Mouse (Mus musculus): ENCODE results near the gene D1Ertd622e.

Gene D1Ertd622e

DNA sequence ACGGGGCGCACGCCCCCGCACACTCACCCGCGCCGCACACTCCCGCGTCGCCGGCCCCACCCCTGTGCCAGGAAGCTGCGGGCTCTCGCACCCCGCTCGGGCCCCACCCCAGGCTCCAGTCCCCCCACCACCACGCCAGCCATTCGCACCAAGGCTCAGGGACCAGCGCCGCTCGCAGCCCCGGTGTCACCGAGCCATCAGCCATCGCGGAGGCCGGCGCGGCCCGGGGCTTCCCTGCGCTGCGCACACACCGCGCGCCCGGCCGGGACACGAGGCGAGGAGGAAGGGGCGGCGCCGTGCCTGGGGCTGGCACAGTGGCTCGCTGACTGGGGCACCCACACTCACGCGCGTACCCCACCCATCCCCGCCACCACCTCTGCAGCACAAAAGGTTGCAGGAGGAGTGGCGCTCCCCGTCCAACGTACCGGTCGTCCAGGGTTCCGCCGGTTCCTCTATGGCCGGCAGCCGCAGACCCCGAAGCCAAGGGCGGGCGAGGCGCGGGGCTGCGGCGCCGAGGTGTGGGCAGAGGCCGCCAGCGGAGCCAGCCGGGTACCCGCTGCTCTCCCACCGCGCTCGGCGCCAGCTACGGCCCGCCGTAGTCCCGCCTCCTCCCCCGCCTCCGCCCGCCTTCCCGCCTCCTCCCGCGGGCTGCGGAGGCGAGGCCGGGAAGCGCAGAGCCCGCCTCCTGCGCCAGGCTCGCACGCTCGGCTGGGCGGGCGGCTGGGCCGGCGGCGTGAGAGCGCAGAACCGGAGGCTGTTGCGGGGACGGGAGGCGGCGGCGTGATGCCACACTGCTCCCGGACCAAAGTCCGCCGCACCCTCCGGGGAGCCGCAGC, at the start of gene D1Ertd622e:
Gene D1Ertd622e, minus strand, starts transcription at position 669 of the 836 bp plus-strand sequence.
- DNase-seq (ENCODE audit: low read depth in 1 of 2, low spot score in 2 of 2) = peak in 1 of 2 experiments; percentile 62

DNA sequence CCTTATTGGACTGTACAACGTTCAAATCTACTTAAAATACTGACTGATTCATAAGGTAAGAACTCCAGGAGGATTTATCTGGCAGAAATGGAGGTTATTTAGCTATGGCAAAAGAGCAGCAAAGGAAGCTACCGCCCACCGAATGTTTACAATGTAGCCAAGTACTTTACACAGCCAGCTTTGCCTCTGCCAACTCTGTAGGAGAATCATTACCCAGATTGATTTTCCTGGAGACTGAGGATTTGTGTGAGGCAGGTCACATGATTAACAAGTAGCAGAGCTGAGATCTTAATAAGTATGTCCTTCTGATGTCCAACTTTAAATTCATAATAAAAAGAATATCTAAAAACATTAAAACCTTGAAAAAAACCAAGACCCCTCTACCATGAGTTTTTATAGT, 48.6 kb upstream of the D1Ertd622e start:
- no peak for DNase-seq (ENCODE audit: low read depth in 1 of 2, low spot score in 2 of 2)

DNA sequence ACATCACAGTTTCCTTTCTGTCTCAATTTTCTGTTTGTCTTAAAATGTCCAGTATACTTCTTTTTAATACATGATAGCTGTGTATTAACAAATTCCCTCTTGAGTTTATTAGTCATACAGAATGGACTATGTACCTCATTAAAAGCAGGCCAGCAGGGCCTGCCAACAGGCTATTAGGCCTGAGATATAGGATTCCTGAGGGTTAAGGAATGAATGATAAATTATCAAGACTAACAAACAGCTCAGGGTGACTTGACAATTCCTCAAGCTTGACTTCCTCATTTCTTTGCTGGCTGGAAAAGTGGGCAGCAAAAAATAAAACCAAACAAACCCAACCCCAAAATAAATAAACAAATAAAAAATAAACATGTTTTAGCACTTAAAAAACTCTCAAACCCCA, 43.5 kb upstream of the D1Ertd622e start:
- DNase-seq (ENCODE audit: low read depth in 1 of 2, low spot score in 2 of 2) = no peak

DNA sequence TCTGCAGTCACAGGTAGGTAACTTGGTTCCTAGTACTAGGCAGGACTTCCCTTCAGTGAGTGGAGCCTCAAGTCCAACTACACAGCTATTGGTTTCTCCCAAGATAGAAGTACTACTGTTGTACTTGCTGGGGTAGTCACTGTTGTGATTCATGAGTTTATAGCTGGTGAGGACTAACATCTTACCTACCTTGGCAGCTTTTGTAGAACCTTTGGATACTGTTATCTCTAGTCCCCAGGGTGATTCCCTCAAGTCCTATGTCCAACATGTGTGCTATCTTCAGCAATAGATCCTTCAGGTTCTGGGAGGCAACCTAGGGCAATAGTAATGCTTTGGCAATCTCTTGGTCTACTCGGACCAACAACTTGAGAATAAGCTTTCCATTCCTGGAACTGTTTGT, 42.8 kb upstream of the D1Ertd622e start:
- DNase-seq (ENCODE audit: low read depth in 1 of 2, low spot score in 2 of 2) = no peak

DNA sequence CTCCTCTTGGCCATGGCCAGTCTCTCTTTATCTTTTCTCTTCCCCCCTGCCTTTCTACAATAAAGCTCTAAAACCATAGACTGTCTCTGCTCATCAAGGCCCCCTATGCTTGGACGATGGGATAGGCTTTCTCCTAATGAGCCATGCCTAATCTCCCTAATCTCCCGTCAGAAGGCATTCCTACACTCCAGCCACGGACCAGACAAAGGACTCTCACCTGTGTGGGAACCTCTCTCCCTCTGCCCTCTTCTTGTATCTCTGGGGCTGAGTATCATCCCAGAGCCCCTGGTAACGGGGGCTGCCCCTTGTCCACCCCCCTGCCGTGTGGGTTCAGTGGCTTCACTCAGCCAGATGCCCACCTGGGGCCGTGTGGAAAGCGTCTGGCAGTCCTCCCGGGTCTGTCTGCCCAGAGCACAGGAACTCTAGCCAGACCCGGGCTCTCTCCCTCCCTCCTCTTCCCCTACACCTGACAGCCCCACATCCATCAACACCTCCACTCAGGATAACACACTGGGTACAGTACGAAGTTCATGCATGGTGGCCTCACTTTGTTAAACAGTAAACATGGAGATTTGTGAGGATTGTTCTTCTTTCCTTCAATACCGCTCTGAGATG, 37.2 kb upstream of the D1Ertd622e start:
- no peak for DNase-seq (ENCODE audit: low read depth in 1 of 2, low spot score in 2 of 2)

DNA sequence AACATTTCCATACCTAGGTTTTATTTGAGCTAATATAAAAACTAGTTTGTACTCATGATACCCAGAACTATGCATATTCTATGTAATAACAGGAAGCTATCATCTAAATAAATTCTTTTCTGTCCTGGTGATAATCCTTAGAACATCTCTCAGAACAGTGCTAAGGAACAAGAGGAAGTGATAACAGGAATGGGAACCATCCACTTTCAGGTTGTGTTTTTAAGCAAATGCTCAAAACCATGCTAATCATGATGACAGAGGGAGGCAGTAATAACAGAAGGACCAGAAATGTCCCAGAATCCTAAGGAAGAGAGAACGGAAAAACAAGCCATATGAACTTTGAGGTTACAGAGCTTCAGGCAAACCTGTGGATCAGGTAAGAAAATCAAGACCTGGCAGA, 35.4 kb upstream of the D1Ertd622e start:
- no peak for DNase-seq (ENCODE audit: low read depth in 1 of 2, low spot score in 2 of 2)

DNA sequence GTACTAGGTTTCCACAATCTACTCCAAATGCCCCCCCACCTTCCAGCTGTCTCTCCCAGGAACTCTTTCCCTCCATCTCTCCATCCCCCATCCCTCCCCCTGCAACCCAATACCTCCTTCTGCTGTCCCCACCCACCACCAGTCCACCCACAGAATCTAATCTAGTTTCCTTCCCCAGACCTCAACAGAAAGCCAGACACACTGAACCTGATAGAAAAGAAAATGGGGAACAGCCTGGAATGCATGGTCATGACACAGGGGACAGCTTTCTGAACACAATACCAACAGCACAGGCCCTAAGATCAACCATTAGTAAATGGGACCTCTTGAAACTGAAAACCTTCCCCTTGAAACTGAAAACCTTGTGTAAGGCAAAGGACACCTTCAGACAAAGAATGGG, 32.0 kb upstream of the D1Ertd622e start:
- DNase-seq (ENCODE audit: low read depth in 1 of 2, low spot score in 2 of 2) = no peak

DNA sequence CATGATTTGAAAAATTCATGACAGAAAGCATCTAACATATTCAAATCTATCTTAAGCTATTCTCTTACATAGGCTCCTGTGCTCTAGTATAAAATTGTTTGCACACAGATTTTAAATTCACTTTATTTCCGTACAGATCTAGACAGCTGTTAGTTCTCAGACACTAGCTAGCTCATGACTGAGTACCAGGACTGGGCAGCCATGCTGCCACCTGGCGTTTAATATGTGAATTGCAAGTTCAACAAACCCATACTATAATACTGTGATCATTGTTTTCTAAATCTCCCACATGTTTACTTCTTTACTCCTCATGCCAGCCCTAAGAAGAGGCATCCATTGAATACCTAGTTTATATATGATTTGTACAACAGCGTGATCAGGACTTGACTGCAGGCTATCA, 26.9 kb upstream of the D1Ertd622e start:
- peak in 1 of 2 experiments; percentile 12 for DNase-seq (ENCODE audit: low read depth in 1 of 2, low spot score in 2 of 2)

DNA sequence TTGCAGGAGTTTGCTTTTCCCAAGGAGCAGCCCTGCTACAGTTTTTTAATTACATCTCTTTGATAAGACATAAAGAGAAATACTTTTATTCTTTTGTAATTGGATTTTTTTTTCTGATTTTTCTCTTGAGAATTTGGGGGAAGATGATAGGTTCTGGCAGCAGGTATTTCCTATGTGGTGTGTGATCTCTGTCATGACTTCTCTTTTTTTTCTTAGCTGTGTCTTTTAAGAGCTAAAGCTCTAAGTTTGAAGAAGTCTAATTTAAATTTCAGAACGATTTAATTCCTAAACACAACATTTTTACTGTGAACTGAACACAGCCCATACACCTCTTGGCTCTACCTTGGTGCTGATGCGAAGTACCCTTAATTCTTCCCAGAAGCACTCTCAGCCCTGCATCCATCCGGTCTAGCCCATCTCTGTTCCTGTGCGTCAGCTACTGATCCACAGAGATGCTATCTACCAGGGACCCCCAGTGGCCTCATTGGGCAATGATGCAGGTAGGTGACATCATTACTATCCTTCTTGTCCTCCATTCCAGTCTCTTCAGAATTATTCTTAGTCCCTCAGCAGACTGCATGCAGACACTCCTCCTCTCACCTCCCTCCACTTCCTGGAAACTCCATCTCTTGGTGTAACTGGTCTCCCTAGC, 14.8 kb upstream of the D1Ertd622e start:
- no peak for DNase-seq (ENCODE audit: low read depth in 1 of 2, low spot score in 2 of 2)

DNA sequence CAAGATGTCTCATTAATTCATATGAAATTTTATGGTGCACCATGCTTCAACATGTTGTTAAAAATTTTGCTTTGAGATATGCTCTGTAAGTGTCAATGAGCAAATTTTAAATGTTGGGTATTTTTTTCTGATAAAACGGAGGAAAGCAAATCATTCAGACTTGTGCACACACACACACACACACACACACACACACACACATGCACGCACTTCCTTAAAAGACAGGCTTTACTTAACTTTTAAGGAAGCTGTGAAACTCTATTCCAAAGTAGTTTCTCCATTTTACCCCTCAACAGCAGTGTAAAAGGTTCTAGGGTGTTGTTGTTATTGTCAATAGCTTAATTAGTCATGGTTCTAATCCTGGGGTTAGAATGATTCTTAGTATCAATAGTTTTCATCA, 14.2 kb upstream of the D1Ertd622e start:
- no peak for DNase-seq (ENCODE audit: low read depth in 1 of 2, low spot score in 2 of 2)

DNA sequence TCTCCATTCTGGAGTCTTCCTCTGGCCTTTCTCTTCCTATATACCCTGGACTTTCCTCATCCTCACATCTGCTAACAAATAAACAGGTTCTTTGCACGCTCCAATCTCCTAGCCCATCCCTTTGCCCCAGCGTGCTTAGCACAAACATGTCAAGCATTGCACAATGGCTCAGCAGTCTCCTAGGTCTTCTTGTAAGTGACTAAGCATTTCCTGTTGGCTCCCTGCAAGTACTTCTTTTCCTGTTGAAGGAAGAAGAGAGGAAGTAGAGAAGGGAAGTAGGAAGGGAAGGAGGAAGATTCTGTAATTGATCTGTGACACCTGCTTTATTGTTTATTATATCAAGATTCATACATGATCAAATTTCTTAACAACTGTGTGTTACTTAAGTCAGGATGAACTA, 11.0 kb upstream of the D1Ertd622e start:
- no peak for DNase-seq (ENCODE audit: low read depth in 1 of 2, low spot score in 2 of 2)

DNA sequence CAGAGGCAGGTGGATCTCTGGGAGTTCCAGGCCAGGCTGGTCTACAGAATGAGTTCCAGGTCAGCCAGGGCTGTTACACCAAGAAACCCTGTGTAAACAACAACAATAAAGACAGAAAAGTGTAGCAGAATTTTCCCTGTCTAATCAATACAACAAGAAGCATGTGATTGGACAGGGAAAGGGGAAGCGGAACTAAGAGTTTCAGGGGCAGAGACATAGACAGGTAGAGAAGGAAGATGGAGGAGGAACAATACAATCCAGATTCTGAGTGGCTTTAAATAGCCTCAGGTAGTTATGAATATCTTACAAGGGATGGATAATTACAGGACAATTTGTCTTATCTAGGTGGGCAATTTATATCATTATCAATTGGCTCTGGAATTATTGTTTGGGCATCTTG, 5.4 kb upstream of the D1Ertd622e start:
- no peak for DNase-seq (ENCODE audit: low read depth in 1 of 2, low spot score in 2 of 2)

DNA sequence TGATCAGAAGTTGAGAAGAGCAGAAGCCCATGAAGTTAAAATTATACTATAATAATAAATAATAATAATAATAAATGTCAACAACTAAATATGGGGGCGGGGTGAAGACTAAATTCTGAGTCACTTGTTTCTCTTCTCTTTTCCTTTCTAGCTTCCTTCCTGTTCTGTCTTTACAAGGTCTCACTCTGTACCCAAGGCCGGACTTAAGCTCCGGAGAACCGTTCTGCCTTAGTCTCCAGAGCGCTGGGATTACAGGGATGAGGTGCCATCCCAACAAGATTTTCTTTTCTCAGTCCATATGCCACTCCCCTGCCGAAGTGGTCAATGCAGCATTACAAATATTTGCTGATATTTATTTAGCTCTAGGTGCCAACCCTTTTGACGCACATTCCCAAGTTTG, 450 bp upstream of the D1Ertd622e start:
- DNase-seq (ENCODE audit: low read depth in 1 of 2, low spot score in 2 of 2) = no peak

DNA sequence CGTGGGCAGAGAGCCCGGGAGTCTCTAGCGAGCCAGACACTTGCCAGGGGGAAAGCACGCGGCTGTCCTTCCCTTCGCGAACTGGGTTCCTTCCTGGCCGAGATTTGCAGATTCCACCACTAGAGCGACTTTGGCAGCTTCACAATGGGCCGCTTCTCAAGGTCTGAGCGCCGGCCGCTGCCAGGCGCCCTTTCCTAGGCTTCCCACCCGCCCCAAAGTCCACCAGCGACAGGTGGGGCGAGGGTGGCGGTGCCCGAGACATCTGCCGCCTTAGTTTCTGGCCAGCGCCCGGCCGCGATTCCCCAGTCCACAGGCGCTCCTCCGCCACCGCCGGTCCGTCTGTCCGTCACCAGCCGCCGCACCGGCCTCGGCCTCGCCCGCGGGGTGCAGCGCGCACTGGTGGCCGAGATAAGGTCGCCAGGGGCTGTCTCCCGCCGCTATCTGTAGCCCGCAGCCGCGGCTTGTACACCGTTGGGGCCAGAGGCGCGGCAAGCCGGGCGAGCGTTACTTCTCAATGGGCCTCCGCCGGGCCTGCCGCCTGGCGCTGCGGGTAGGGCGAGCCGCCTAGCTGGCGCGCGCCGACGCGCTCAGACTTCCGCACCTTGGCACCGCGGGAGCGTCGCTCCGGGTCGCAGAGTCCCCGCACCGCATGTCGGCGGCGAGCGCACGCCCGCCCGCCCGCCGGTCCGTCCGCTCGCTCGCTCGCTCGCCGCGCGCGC, 1.0 kb downstream of the D1Ertd622e start:
- peak in 1 of 2 experiments; percentile 22 for DNase-seq (ENCODE audit: low read depth in 1 of 2, low spot score in 2 of 2)

DNA sequence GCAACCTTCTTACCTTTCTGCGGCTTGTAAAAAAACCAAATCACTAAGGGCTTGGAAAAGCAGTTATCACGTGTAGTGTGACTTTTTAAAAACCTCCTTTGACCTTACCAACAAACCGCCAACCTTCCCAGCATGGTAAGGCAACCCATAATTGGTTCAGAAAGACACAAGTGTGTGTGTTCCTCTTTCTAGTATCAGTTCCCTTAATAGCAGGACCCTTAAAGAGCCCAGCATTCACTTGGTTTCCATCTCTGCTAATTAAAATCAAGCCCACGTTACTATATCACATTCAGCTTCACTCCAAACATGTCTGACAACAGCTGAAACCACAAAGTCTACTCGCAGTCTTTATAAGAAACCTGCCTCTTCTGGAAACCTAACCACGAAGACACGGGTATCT, 2.5 kb downstream of the D1Ertd622e start:
- no peak for DNase-seq (ENCODE audit: low read depth in 1 of 2, low spot score in 2 of 2)

DNA sequence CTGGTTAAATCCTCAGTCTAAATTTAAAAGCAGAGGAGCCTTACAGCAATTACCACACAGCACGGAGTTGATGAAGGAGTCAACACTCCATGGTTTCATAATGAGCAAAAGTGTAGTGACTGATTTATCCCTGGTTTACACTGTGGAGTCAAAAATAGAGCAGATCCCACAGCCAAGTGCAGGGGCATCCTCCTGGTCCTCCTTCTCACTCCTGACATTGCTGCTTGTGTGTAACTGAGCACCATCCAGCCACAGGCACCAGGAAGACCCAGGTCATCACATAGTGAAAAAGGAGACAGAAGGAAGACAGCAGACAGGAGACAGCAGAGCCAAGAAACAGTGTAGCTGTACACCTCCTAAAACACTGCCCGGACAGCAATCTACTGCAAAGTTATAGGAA, 4.1 kb downstream of the D1Ertd622e start:
- DNase-seq (ENCODE audit: low read depth in 1 of 2, low spot score in 2 of 2) = no peak

DNA sequence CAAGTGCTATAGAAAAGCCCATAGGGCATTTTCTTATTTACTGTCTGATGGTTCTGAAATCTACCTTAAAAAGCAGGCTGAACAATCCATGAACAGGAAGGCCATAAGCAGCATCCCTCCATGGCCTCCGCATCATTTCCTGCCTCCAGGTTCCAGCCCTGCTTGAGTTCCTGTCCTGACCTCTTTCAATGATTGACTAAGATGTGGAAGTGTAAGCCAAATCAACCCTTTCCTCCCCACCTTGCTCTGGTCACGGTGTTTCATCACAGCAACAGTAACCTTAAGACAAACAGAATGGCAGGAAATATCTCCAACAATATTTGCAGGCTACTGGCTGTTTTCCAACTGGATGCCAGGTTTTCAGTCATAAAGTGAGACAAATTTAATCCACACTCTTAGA, 4.7 kb downstream of the D1Ertd622e start:
- no peak for DNase-seq (ENCODE audit: low read depth in 1 of 2, low spot score in 2 of 2)

DNA sequence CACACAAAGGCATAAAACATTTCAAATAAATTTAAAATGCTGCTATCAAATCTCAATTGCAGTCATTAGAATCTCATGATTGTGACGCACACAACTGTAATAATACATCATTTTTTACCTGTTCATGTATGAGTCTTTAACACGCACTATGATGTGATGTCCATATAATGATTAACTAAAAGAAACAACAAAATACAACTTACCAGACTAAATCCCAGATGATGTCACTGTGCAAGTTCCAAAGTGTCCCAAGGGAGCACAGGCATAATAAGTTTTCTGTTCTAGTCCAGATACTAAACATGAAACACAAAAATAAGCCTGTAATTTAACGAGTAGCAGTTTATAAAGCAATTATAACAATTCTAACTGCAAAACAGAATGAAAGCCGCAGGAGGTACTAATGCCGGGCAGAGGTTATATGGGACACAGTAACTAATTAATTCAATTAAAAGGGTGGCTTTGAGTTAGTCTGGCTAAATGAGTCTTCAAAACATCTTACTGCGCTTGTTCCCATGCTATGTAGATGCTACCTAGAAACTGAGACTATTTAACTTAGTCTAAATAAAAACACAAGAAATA, 7.4 kb downstream of the D1Ertd622e start:
- DNase-seq (ENCODE audit: low read depth in 1 of 2, low spot score in 2 of 2) = no peak

DNA sequence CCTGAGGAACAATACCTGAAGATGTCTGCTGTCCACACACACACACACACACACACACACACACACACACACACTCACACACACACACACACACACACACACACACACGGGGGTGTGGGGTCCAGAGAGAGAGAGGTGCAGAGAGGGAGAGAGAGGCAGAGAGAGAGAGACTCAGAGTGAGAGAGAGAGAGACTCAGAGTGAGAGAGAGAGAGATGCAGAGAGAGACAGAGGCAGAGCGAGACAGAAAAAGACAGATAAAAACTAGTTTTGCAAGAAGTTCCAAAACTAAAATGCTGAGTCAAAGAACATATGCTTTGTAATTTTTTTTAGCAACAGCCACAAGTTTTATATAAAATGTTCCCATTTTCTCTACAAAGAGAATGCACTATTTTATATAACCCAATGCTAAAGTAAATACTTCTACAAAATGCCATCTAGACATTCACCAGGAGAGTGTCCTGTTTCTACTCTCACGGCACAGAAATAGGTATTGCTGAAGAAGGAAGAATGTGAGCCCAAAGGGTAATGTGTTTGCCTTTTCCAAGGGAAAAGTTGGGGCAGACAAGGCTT, 11.2 kb downstream of the D1Ertd622e start:
- no peak for DNase-seq (ENCODE audit: low read depth in 1 of 2, low spot score in 2 of 2)

DNA sequence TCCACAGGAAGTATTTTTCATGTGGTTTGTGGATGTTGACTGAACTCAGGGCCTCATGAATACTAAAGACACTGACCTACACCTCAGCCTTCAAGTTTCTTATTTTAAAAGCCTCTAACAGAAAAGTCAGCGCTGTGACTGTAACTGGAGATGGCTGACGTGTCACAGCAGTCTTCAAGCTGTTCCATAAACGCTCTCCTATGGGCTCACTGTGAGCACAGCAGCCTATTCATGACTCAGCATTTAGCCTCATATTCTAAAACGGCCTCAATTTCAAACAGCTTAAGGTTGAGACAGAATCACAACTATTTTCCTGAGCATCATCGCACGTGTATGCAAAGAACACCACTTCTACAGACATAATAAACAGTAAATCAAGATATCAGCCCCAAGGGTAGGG, 11.8 kb downstream of the D1Ertd622e start:
- DNase-seq (ENCODE audit: low read depth in 1 of 2, low spot score in 2 of 2) = no peak

DNA sequence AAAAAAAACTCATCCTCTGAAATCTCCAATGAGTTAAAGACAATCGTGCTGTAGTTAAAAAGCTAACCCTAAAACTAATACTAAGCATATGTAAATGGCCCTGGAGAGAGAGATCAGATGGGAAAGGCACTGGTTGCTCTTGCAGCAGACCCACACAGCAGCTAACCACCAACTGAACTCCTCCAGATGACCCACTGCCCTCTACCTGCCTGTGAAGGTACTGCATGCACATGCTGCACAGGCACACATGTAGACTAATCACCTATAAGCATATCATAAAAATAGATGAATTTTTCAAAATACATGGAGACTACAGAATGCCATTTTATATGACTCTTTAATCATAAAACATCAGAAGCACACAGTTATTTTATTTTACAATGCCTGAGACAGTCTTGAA, 14.8 kb downstream of the D1Ertd622e start:
- DNase-seq (ENCODE audit: low read depth in 1 of 2, low spot score in 2 of 2) = no peak

All from monocyte, adult 2 months (primary cell).